Mouse (Mus musculus) midbrain, embryonic 11.5 days (tissue): ENCODE results near the gene Duoxa2. TPM values are rescaled to one million over a fixed set of nuclear protein-coding genes. Genes with fewer than 3 reads are reported as not detected.
"Not testable (repeated sequence)": the region's sequence is repeated elsewhere in the genome, so short reads cannot be mapped to it uniquely, and the experiment has no call there.

Experiments
- ATAC-seq: fragments of 200-750 bp; cut with Nextera tagmentation; 2 replicates; pipeline ENCODE4 v1.8.0; 2017; ENCODE audit warnings: moderate TSS enrichment, moderate library complexity; ENCODE audit not compliant: low FRiP score
- DNase-seq: peaks from one replicate; pipeline ENCODE4 v3.0.0; 2015; ENCODE audit warnings: low spot score; ENCODE audit errors: missing footprints
- H3K27ac ChIP-seq: fragments of 300-500 bp; sonication (generic); 2 replicates; pipeline ENCODE4 v1.5.1; 2014; ENCODE audit warnings: low read depth, low read length
- H3K27me3 ChIP-seq: fragments of 300-500 bp; sonication (generic); 2 replicates; pipeline ENCODE4 v1.6.1; 2014; ENCODE audit warnings: mild to moderate bottlenecking, low read length, moderate library complexity, mixed read lengths; ENCODE audit not compliant: control insufficient read depth, insufficient read depth
- H3K36me3 ChIP-seq: fragments of 300-500 bp; sonication (generic); 2 replicates; pipeline ENCODE4 v1.6.1; 2014; ENCODE audit warnings: mild to moderate bottlenecking, low read length, moderate library complexity, mixed read lengths; ENCODE audit not compliant: control insufficient read depth, insufficient read depth
- H3K4me1 ChIP-seq: fragments of 300-500 bp; sonication (generic); 2 replicates; pipeline ENCODE4 v1.6.1; 2014; ENCODE audit warnings: low read length; ENCODE audit not compliant: control insufficient read depth, insufficient read depth
- H3K4me2 ChIP-seq: fragments of 300-500 bp; sonication (generic); 2 replicates; pipeline ENCODE4 v1.6.1; 2014; ENCODE audit warnings: mild to moderate bottlenecking, moderate library complexity
- H3K4me3 ChIP-seq: fragments of 300-500 bp; sonication (generic); 2 replicates; pipeline ENCODE4 v1.5.1; 2014; ENCODE audit warnings: low read depth, low read length
- H3K9ac ChIP-seq: fragments of 300-500 bp; sonication (generic); 2 replicates; pipeline ENCODE4 v1.6.1; 2014; ENCODE audit warnings: low read length
- H3K9me3 ChIP-seq: fragments of 300-500 bp; sonication (generic); 2 replicates; pipeline ENCODE4 v1.6.1; 2016; ENCODE audit warnings: low read length; ENCODE audit not compliant: control insufficient read depth
- WGBS: fragments of 180-500 bp; shearing (Covaris S2); extraction: QIAGEN DNeasy Blood & Tissue Kit; methylation state at CpG from one replicate; pipeline ENCODE4 v1.1.7; 2014; 5-methylcytosine and 5-hydroxymethylcytosine counted together
- polyA plus RNA-seq: library from polyadenylated mRNA; unstranded; fragments of >200 nt; fragmentation: Nextera tagmentation; extraction: Ambion mirVana; gene quantifications from 2 replicates; pipeline ENCODE4 v1.2.1, GENCODE M21; 2014

Gene Duoxa2
- polyA plus RNA-seq, 1 experiment from 2014 or later, result not detected

- 77% methylated on average over 3 of the region's 3 CpGs for WGBS
- no peak for ATAC-seq
These were observed 25.9 kb downstream of the Duoxa2 start for GRCm38 (mm10) chr2:122324586-122324985.

GRCm38 (mm10) chr2:122325361-122325760, 26.7 kb downstream of the Duoxa2 start:
- Histone ChIP-seq H3K27me3 (no peaks in the 10 kb centered on the region), H3K36me3 (no peaks in the 10 kb centered on the region), H3K27ac (no peak overlapping the region), H3K9me3 (no peaks in the 10 kb centered on the region), H3K4me1 (no peaks in the 10 kb centered on the region), H3K4me3 (no peak overlapping the region), H3K9ac (no peak overlapping the region), H3K4me2 (no peak overlapping the region)
- ATAC-seq (no peak), DNase-seq (no peak)
- 88% methylated on average over 2 of the region's 2 CpGs for WGBS

More at GRCm38 (mm10) chr2:122324586-122324985, 25.9 kb downstream of the Duoxa2 start:
- no peaks in the 10 kb centered on the region for H3K4me1 ChIP-seq
- H3K9me3 ChIP-seq, result no peaks in the 10 kb centered on the region
- H3K27me3 ChIP-seq, result no peaks in the 10 kb centered on the region
- no peak for DNase-seq
- no peak overlapping the region for H3K27ac ChIP-seq
- H3K36me3 ChIP-seq, result no peaks in the 10 kb centered on the region
- no peak overlapping the region for H3K4me3 ChIP-seq
- no peak overlapping the region for H3K9ac ChIP-seq
- no peak overlapping the region for H3K4me2 ChIP-seq

- WGBS, result 71% methylated on average over 3 of the region's 3 CpGs
- H3K9me3 ChIP-seq, result no peaks in the 10 kb centered on the region
- ATAC-seq (no peak), DNase-seq (no peak)
- no peak overlapping the region for H3K4me3 ChIP-seq
- no peak overlapping the region for H3K4me2 ChIP-seq
- H3K27ac ChIP-seq, result no peak overlapping the region
- no peaks in the 10 kb centered on the region for H3K27me3 ChIP-seq
- no peaks in the 10 kb centered on the region for H3K36me3 ChIP-seq
- H3K9ac ChIP-seq, result no peak overlapping the region
- H3K4me1 ChIP-seq, result no peaks in the 10 kb centered on the region
These were observed 29.3 kb downstream of the Duoxa2 start for GRCm38 (mm10) chr2:122327986-122328385.

DNA sequence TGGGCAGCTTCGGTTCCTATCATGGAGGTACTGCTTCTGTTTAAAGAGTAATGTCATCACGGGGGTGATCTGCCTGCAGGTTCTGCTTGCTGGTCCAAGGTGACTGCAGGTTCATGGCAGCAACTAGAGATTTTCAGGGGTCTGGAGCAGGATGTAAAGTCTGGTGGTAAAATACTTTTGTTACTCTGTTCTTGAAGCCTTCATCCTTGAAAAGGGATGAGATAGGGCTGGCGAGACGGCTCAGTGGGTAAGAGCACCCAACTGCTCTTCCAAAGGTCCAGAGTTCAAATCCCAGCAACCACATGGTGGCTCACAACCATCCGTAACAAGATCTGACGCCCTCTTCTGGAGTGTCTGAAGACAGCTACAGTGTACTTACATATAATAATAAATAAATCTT, 31.6 kb downstream of the Duoxa2 start:
- H3K9ac ChIP-seq, H3K27me3 ChIP-seq, H3K4me1 ChIP-seq, DNase-seq, H3K9me3 ChIP-seq, H3K36me3 ChIP-seq, H3K27ac ChIP-seq, ATAC-seq, H3K4me2 ChIP-seq, H3K4me3 ChIP-seq: not testable (repeated sequence)
- 87% methylated on average over 4 of the region's 6 CpGs for WGBS

DNA sequence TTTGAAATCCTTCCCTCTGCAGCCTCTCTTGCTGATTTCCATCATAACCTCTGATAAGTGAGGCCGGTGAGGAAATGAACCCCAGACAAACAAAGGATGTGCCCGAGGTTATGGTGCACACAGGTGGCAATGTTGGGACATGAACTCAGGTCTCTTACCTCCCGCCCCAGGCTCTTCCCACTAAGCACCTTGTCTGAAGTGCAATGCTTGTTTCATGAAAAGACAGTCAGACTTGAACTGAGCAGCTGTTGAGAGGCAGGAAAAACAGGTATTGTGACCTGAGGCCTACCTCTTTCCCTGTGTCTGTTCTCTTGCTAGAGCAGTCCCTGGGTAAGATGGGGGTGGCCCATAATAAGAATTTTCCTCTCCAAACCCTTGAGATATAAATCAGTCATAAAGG, 33.5 kb downstream of the Duoxa2 start:
- H3K4me1 ChIP-seq, result no peaks in the 10 kb centered on the region
- no peaks in the 10 kb centered on the region for H3K27me3 ChIP-seq
- no peak overlapping the region for H3K4me2 ChIP-seq
- H3K36me3 ChIP-seq, result no peaks in the 10 kb centered on the region
- ATAC-seq (no peak), DNase-seq (no peak)
- H3K9me3 ChIP-seq, result no peaks in the 10 kb centered on the region
- 86% methylated on average over 3 of the region's 3 CpGs for WGBS
- H3K9ac ChIP-seq, result no peak overlapping the region
- no peak overlapping the region for H3K4me3 ChIP-seq
- no peak overlapping the region for H3K27ac ChIP-seq

- Histone ChIP-seq H3K4me2 (no peak overlapping the region), H3K9ac (no peak overlapping the region), H3K27me3 (no peaks in the 10 kb centered on the region), H3K27ac (no peak overlapping the region), H3K9me3 (no peaks in the 10 kb centered on the region), H3K36me3 (no peaks in the 10 kb centered on the region), H3K4me3 (no peak overlapping the region), H3K4me1 (no peaks in the 10 kb centered on the region)
- ATAC-seq (no peak), DNase-seq (no peak)
- WGBS, result 69% methylated on average over 3 of the region's 3 CpGs
These were observed 35.5 kb downstream of the Duoxa2 start for GRCm38 (mm10) chr2:122334170-122334569.

DNA sequence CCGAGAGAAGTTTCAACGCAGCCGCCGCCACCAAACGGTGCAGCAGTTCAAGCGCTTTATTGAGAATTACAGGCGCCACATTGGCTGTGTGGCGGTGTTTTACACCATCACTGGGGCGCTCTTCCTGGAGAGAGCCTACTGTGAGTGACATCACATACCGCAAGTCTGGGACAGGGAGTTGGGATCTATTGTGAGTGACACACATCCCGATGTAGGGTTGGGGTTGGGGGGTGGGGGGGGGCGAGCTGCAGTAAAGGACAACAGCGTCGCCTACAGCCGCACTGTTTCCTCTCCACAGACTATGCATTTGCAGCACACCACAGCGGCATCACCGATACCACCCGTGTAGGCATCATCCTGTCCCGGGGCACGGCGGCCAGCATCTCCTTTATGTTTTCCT, 38.6 kb downstream of the Duoxa2 start:
- Histone ChIP-seq H3K9me3 (no peaks in the 10 kb centered on the region), H3K36me3 (no peaks in the 10 kb centered on the region), H3K4me2 (peak overlapping the region; percentile 23; the same call in 1 of the 2 replicates), H3K27ac (no peak overlapping the region), H3K27me3 (no peaks in the 10 kb centered on the region), H3K4me3 (0 out of 2 replicates have a peak overlapping the region, but pooled peaks have one; percentile 4), H3K9ac (no peak overlapping the region), H3K4me1 (no peaks in the 10 kb centered on the region)
- DNase-seq (no peak), ATAC-seq (0 out of 2 replicates have a peak, but pooled peaks have one; percentile 44)
- WGBS, result 63% methylated on average over 21 of the region's 21 CpGs

DNA sequence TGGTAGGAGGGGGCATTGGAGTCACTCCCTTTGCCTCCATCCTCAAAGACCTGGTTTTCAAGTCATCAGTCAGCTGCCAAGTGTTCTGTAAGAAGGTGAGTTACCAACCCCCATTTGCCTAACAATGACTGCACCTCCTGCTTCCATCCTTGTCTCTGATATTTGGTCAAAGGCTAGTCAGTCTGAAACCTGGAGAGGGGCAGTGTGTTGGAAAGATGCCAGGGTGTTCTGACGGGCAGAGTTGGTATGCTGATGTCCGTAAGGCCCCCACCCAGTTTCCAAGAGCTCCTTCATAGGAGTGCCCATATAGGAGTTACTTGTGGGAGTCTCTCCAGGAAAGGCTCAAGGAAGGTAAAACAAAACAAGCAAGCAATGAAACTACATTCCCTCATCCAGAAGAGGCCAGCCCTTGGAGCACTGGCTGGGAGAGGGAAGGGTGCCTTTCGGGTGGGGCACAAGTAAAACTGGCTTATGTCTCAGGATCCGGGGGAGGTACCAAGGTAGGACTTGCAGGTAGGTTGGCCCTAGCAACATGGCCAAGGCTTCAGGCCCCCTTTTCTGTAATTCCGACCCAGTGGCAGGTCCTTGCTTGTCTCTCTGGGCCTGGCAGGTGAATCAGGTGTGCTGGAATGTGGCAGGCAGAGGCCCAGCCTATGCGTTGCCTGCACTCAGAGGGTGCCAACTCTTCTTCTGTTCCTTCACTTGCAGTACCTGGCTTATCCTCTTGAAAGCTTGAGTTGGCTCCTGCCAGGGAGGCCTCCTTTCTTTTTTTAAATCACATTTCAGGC, 46.6 kb downstream of the Duoxa2 start:
- Histone ChIP-seq H3K4me2 (no peak overlapping the region), H3K9ac (no peak overlapping the region), H3K4me3 (no peak overlapping the region), H3K27me3 (no peaks in the 10 kb centered on the region), H3K27ac (no peak overlapping the region), H3K4me1 (peaks cover 15% of the 10 kb centered on the region), H3K36me3 (no peaks in the 10 kb centered on the region), H3K9me3 (no peaks in the 10 kb centered on the region)
- ATAC-seq, result no peak
- WGBS, result 87% methylated on average over 6 of the region's 6 CpGs
- no peak for DNase-seq

DNA sequence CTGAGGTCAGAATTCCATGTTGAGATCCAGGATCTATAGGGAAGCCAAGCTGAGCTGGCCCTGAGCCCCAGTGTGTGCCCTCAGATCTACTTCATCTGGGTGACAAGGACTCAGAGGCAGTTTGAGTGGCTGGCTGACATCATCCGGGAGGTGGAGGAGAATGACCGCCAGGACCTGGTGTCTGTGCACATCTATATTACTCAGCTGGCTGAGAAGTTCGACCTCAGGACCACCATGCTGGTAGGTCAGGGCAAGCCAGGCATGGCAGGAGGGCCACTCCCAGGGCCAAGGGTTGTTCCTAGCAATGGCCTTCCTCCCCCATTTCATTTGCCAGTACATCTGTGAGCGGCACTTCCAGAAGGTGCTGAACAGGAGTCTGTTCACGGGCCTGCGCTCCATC, 47.5 kb downstream of the Duoxa2 start:
- H3K4me3 ChIP-seq, ATAC-seq, H3K4me2 ChIP-seq, H3K9ac ChIP-seq, H3K9me3 ChIP-seq, H3K27me3 ChIP-seq, H3K27ac ChIP-seq, DNase-seq, H3K36me3 ChIP-seq: not testable (repeated sequence)
- H3K4me1 ChIP-seq, result peaks cover 15% of the 10 kb centered on the region
- 92% methylated on average over 6 of the region's 6 CpGs for WGBS
